Mouse (Mus musculus): Measurements from ENCODE around the gene Tkt. TPM values are rescaled to one million over a fixed set of nuclear protein-coding genes. Genes with fewer than 3 reads are reported as not detected.

The Tkt gene
- polyA plus RNA-seq, 1 experiment from 2014 or later, result 152 TPM

- H3K9ac ChIP-seq, result peak overlapping the region; percentile 35; the same call in 1 of the 2 replicates
- TF ChIP-seq CTCF (IDR thresholded peaks at IDR 0.05; ENCODE audit: low read depth), result no peak
- H3K4me3 ChIP-seq (ENCODE audit: low read depth, low read length), result no peak overlapping the region
- ATAC-seq (ENCODE audit: insufficient read depth), result peak; percentile 57
- no peaks in the 10 kb centered on the region for H3K27me3 ChIP-seq (ENCODE audit: insufficient read depth, low read length)
- no peak overlapping the region for H3K27ac ChIP-seq (ENCODE audit: low read depth)
- no peaks in the 10 kb centered on the region for H3K9me3 ChIP-seq (ENCODE audit: low read depth, low read length)
- peaks cover 21% of the 10 kb centered on the region for H3K4me1 ChIP-seq (ENCODE audit: insufficient read depth)
- peak; percentile 39 for DNase-seq
- no peaks in the 10 kb centered on the region for H3K36me3 ChIP-seq (ENCODE audit: insufficient read depth)
- H3K4me2 ChIP-seq, result peak overlapping the region; percentile 36
- WGBS, result 20% methylated on average over 19 of the region's 19 CpGs
These were observed 36.5 kb downstream of the Tkt start for GRCm38 (mm10) chr14:30584497-30585251.

GRCm38 (mm10) chr14:30585323-30585722, 37.2 kb downstream of the Tkt start:
- ATAC-seq (ENCODE audit: insufficient read depth) (no peak), DNase-seq (no peak)
- Histone ChIP-seq H3K4me1 (ENCODE audit: insufficient read depth) (peaks cover 21% of the 10 kb centered on the region), H3K4me3 (ENCODE audit: low read depth, low read length) (no peak overlapping the region), H3K4me2 (peak overlapping the region; percentile 36; the same call in 1 of the 2 replicates), H3K9me3 (ENCODE audit: low read depth, low read length) (no peaks in the 10 kb centered on the region), H3K27me3 (ENCODE audit: insufficient read depth, low read length) (no peaks in the 10 kb centered on the region), H3K27ac (ENCODE audit: low read depth) (no peak overlapping the region), H3K9ac (no peak overlapping the region), H3K36me3 (ENCODE audit: insufficient read depth) (no peaks in the 10 kb centered on the region)
- TF ChIP-seq CTCF (IDR thresholded peaks at IDR 0.05; ENCODE audit: low read depth), result 0 out of 2 replicates have a peak, but pooled peaks have one; percentile 8
- 58% methylated on average over 5 of the region's 5 CpGs for WGBS

DNA sequence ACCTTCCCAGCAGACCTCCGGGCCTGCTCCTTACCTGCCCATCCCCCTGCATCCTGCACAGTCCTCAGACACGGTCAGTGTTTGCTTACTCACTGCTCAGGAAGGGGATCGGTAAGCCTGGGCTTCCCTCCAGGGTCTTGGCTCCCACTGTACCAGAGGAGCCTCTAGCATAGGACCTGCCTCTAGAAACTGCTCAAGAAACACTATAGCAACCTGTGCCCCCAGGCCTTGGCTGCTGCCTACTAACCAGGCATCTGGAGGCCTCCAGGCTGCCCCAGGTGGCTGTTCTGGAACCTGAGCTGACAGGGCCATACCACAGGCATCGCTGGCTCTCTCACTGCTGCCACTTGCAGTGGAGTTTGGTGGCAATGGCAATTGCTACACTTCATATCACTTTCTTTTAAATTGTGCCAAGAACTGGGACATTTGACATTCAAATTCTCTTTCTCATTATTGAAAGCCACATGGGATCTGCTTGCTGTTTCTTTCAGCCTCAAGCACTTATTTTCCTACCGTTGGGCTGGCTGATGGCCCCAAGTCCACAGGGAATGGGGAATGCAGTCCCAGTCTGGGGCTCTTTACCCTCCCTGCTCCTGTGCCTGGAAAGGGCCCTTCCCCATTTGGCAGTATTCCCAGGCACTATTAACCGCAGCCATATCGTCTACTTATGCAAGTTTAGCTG, 38.8 kb downstream of the Tkt start:
- ATAC-seq (ENCODE audit: insufficient read depth) (peak; percentile 26; the same call in 1 of the 2 replicates), DNase-seq (peak; percentile 77)
- Histone ChIP-seq H3K27ac (ENCODE audit: low read depth) (peak overlapping the region; percentile 66), H3K36me3 (ENCODE audit: insufficient read depth) (no peaks in the 10 kb centered on the region), H3K27me3 (ENCODE audit: insufficient read depth, low read length) (no peaks in the 10 kb centered on the region), H3K9ac (no peak overlapping the region), H3K4me2 (no peak overlapping the region), H3K4me1 (ENCODE audit: insufficient read depth) (peaks cover 21% of the 10 kb centered on the region), H3K9me3 (ENCODE audit: low read depth, low read length) (no peaks in the 10 kb centered on the region), H3K4me3 (ENCODE audit: low read depth, low read length) (no peak overlapping the region)
- no peak for TF ChIP-seq CTCF (IDR thresholded peaks at IDR 0.05; ENCODE audit: low read depth)
- WGBS, result 18% methylated on average over 7 of the region's 7 CpGs

- 67% methylated on average over 11 of the region's 11 CpGs for WGBS
- DNase-seq, result no peak
- no peaks in the 10 kb centered on the region for H3K27me3 ChIP-seq (ENCODE audit: insufficient read depth, low read length)
- ATAC-seq (ENCODE audit: insufficient read depth), result no peak
- H3K9ac ChIP-seq, result no peak overlapping the region
- peaks cover 20% of the 10 kb centered on the region for H3K4me1 ChIP-seq (ENCODE audit: insufficient read depth)
- no peak for TF ChIP-seq CTCF (IDR thresholded peaks at IDR 0.05; ENCODE audit: low read depth)
- no peak overlapping the region for H3K27ac ChIP-seq (ENCODE audit: low read depth)
- no peaks in the 10 kb centered on the region for H3K9me3 ChIP-seq (ENCODE audit: low read depth, low read length)
- H3K4me2 ChIP-seq, result no peak overlapping the region
- peaks cover 7% of the 10 kb centered on the region; the same call in 1 of the 2 replicates for H3K36me3 ChIP-seq (ENCODE audit: insufficient read depth)
- no peak overlapping the region for H3K4me3 ChIP-seq (ENCODE audit: low read depth, low read length)
These were observed 42.0 kb downstream of the Tkt start for GRCm38 (mm10) chr14:30590041-30590645.

DNA sequence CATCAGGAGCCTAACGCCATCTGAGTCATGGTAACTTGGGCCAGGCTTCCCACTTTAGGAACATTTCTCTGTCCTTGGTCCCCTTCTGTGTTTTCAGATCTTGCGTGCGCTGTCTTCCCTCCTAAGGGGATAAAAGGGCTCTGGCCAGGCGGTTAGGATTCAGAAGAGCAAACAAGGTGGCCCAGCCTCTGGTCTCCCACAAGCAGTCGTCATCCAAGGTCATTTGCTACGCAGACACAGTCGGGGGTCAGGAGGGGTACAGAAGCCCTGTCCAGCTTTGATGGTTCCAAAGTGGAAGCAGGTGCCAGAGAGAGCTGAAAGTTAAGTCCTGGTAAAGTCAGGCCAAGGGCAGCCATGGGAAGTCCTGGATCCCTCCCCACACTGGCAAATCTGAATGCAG, 42.8 kb downstream of the Tkt start:
- H3K27me3 ChIP-seq (ENCODE audit: insufficient read depth, low read length), result no peaks in the 10 kb centered on the region
- H3K9ac ChIP-seq, result no peak overlapping the region
- no peak overlapping the region for H3K27ac ChIP-seq (ENCODE audit: low read depth)
- peaks cover 20% of the 10 kb centered on the region; the same call in 1 of the 2 replicates for H3K4me1 ChIP-seq (ENCODE audit: insufficient read depth)
- 72% methylated on average over 7 of the region's 7 CpGs for WGBS
- H3K36me3 ChIP-seq (ENCODE audit: insufficient read depth), result peaks cover 13% of the 10 kb centered on the region
- no peaks in the 10 kb centered on the region for H3K9me3 ChIP-seq (ENCODE audit: low read depth, low read length)
- no peak for DNase-seq
- no peak for TF ChIP-seq CTCF (IDR thresholded peaks at IDR 0.05; ENCODE audit: low read depth)
- H3K4me3 ChIP-seq (ENCODE audit: low read depth, low read length), result no peak overlapping the region
- ATAC-seq (ENCODE audit: insufficient read depth), result no peak
- H3K4me2 ChIP-seq, result no peak overlapping the region

DNA sequence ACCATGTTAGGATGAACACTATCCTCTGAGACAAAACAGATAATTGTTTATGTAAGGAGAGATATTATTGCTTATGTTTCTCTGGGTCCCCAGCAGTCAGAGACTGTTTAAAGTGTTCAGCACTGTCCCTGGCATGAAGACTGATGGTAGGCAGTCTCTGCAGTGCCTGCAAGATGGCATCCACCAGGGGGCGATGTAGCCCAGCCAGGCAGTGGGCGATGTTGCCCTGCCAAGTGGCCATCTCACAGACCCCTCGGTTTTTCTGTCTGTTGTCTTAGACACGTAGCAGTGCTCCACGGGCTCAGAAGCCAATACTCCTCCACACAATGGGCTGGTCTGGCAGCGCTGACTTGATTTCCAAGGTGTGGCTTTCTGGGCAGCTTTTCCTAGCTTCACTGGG, 43.3 kb downstream of the Tkt start:
- H3K27me3 ChIP-seq (ENCODE audit: insufficient read depth, low read length), result no peaks in the 10 kb centered on the region
- DNase-seq (peak; percentile 90), ATAC-seq (ENCODE audit: insufficient read depth) (0 out of 2 replicates have a peak, but pooled peaks have one; percentile 25)
- no peaks in the 10 kb centered on the region for H3K9me3 ChIP-seq (ENCODE audit: low read depth, low read length)
- peaks cover 16% of the 10 kb centered on the region for H3K36me3 ChIP-seq (ENCODE audit: insufficient read depth)
- no peak overlapping the region for H3K27ac ChIP-seq (ENCODE audit: low read depth)
- no peak overlapping the region for H3K4me3 ChIP-seq (ENCODE audit: low read depth, low read length)
- WGBS, result 9% methylated on average over 6 of the region's 6 CpGs
- H3K9ac ChIP-seq, result no peak overlapping the region
- H3K4me1 ChIP-seq (ENCODE audit: insufficient read depth), result peaks cover 19% of the 10 kb centered on the region; the same call in 1 of the 2 replicates
- TF ChIP-seq CTCF (IDR thresholded peaks at IDR 0.05; ENCODE audit: low read depth), result peak; percentile 96
- H3K4me2 ChIP-seq, result peak overlapping the region; percentile 28; the same call in 1 of the 2 replicates

All from lung, embryonic 14.5 days (tissue).